Comparison of ENCODE assay signal across 12 mouse cellular contexts in genomic region chrX:101472202-101472601, GRCm38 (mm10). TPM values are rescaled to one million over a fixed set of nuclear protein-coding genes. Genes with fewer than 3 reads are reported as not detected.
"Had no signal": no experiment of that assay in that cellular context is flagged by ENCODE, and none has a peak within 500 bp of the region (broad histone marks: within the 10 kb centered on the region; RNA-seq: fewer than 3 reads in every experiment).

No protein-coding gene starts in this region.

- H3K4me2 ChIP-seq: liver, embryonic 12.5 days; lung, embryonic 14.5 days; neural tube, embryonic 13.5 days had no signal

- H3K4me1 ChIP-seq: liver, embryonic 12.5 days; midbrain, embryonic 10.5 days; neural tube, embryonic 13.5 days had no signal

- H3K9ac ChIP-seq: liver, embryonic 12.5 days; lung, embryonic 14.5 days; neural tube, embryonic 13.5 days had no signal

- H3K4me3 ChIP-seq: liver, embryonic 12.5 days; midbrain, embryonic 10.5 days; neural tube, embryonic 13.5 days had no signal

- DNase-seq: kidney, postnatal 14 days; left cerebral cortex, postnatal 4 days; lung, embryonic 14.5 days; lung, postnatal 10 days; lung, postnatal 4 days; midbrain, embryonic 14.5 days; right cerebral cortex, postnatal 25 days; thymus, postnatal 36 days had no signal

- H3K27me3 ChIP-seq: liver, embryonic 12.5 days; neural tube, embryonic 13.5 days had no signal

- H3K27ac ChIP-seq: liver, embryonic 12.5 days; midbrain, embryonic 10.5 days; neural tube, embryonic 13.5 days had no signal

- H3K9me3 ChIP-seq: liver, embryonic 12.5 days; midbrain, embryonic 10.5 days; neural tube, embryonic 13.5 days had no signal

RNA-seq across cellular contexts. Expression of gene Itgb1bp2, which starts 23.3 kb away (rescaled TPM):
- polyA plus RNA-seq: small intestine, adult 2 months had no signal
